Mouse (Mus musculus) left cerebral cortex, adult 2 months (tissue): ENCODE measurements around the gene Hspa4l. TPM values are rescaled to one million over a fixed set of nuclear protein-coding genes. Genes with fewer than 3 reads are reported as not detected.

Experiments used
- DNase-seq, 2 experiments: peaks; one replicate each; pipeline ENCODE4 v3.0.0; 2021 to 2022; ENCODE audit warnings: low spot score in 2 of 2, mixed read lengths in 1 of 2; ENCODE audit errors: extremely low spot score in 1 of 2
- H3K27ac ChIP-seq: fragments of 200-600 bp; 2 replicates; pipeline ENCODE4 v1.8.1; 2022
- H3K4me3 ChIP-seq: fragments of 200-600 bp; 2 replicates; pipeline ENCODE4 v1.8.1; 2022
- CTCF ChIP-seq: fragments of 200-600 bp; IDR thresholded peaks from 2 replicates; pipeline ENCODE4 v1.8.1; 2022; ENCODE audit warnings: antibody characterized with exemption, mild to moderate bottlenecking, moderate library complexity
- intact Hi-C: fragments of 180-260 bp; cut with DNase I; formaldehyde crosslinking; loops from one replicate; pipeline ENCODE4 v1.15.1; 2025
- long read RNA-seq, 2 experiments: library from polyadenylated mRNA; stranded (forward); transcript quantifications; one replicate each; pipeline ENCODE4 v2.0.0; 2021; ENCODE audit warnings: borderline mapping rate in 2 of 2
- total RNA-seq, 2 experiments: library from RNA; stranded (reverse); gene quantifications; 2 replicates each; pipeline ENCODE4 v1.2.3; 2021

The Hspa4l gene
- total RNA-seq: 100 to 1,000 TPM; 167 to 172 TPM
- long read RNA-seq, experiment 1, full-length matches to known transcripts: 123 of 146 reads
- long read RNA-seq, experiment 1, partial matches to known transcripts: 3 of 146 reads
- long read RNA-seq, experiment 1, other reads (novel, unspliced or antisense): 20 of 146 reads
- long read RNA-seq, experiment 2, full-length matches to known transcripts: 76 of 91 reads
- long read RNA-seq, experiment 2, partial matches to known transcripts: 3 of 91 reads
- long read RNA-seq, experiment 2, other reads (novel, unspliced or antisense): 12 of 91 reads

DNA sequence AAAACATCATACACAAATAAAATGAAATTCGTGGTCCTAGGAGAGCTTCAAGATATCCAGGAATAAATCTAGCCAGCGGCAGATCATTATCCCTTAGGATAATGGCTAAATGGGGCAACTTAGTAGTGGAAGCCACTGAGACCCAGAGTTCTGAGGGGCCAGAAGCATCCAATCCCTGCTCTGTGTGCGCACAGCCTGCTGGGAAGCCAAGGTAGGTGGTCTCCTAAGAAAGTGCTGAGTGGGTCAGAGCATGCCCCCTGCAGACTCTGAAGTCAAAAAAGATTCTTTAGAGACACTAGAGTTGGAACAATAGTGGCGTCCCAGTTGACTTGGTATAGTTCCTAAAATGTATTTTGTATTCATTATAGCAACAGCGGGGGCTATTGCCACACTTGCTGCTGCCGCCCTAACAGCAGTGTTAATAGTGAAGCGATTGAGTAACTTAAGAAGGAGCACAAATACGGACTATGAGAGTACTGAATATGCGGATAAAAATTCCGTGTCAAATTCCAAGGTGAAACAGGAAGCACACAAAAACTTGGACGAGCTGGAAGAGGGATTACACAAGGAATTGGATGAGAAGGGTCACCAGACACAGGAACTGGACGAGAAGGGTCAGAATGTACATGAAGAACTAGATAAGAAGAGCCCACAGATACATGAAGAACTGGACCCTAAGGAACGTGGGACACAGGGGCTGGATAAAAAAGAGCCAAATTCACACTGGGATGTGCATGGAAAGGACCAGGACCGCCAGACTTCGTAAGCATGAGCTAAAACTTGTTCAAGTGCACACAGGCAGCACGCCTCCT, at the start of gene Hspa4l:
Gene Hspa4l, plus strand, starts transcription at position 472 of the 812 bp plus-strand sequence.
- H3K27ac ChIP-seq: peak within 1 kb of the TSS; percentile 96
- peak within 1 kb of the TSS; percentile 89 for H3K4me3 ChIP-seq
- TF ChIP-seq CTCF: no peak
- DNase-seq: no peak
- intact Hi-C loops: loop anchor here (2.0 to 5.0 kb wide), 2 partner anchors 52 to 213 kb away; partner anchors contain the start of gene Intu

DNA sequence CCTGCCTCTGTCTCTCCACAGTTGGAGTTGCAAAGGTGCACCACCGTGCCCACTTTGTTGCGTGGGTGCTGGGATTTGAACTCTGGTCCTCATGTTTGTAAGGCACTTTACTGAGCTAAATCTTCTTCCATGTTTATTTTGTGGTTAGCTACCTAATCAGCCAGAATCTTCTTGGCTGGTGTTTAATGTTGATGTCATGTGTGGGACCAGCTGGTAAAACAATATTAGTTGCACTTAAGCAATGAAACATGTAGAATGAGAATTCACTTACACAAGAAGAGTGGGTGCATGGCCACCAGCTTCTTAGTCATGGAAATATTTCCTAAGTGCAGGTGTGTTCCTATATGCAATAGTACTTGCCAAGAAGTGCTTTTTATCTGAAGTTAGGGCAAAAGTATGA, 49.1 kb upstream of the Hspa4l start:
- intact Hi-C loops: no loop called here
- Histone ChIP-seq H3K27ac (no peak overlapping the region), H3K4me3 (no peak overlapping the region)
- TF ChIP-seq CTCF: no peak
- DNase-seq: no peak

DNA sequence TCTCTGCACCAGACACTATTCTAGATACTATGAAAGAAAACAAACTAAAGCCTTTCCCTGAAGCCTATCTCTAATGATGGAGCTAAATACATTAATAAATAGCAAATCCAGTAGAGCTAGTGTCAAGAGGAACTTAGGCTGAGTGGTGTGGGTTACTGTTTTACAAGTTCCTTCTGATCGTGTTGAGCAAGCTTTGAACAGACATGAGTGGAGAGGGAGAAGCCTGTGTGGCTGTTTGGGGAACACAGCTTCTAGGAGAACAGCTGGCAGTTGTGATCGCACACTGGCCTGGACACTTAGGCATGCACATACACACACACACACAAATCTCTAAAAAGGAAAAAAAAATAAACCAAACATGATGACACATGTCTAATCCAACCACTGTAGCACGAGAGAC, 45.5 kb upstream of the Hspa4l start:
- Histone ChIP-seq H3K4me3 (no peak overlapping the region), H3K27ac (no peak overlapping the region)
- TF ChIP-seq CTCF: no peak
- DNase-seq: no peak
- intact Hi-C loops: no loop called here

DNA sequence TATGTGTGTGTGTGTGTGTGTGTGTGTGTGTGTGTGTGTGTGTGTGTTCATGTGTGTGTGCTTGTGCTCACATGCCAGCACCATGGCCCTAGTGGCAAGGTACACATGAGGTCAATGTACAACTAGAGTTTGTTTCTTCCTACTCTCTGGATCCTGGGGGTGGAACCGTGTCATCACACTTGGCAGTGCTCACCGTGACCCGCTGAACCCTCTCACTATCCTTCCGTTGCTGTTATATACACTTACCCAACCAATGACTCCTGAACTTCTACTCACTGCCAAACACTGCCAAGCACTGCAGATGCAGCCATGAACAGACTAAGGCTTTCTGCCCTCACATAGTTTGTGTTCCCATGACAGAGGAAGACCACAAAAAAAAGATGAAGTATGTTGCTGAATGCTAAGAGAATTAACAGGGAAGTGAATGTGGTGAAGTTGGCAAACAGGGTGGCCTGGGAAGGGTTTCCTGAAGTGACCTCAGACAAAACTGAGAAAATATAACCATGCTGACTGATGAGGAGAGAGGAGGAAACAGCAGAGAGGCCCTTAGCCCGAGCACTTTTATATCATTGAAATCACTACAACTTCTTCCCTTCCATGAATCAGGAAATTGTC, 39.4 kb upstream of the Hspa4l start:
- no peak overlapping the region for H3K4me3 ChIP-seq
- DNase-seq: no peak
- no peak for TF ChIP-seq CTCF
- H3K27ac ChIP-seq: no peak overlapping the region
- intact Hi-C loops: no loop called here

DNA sequence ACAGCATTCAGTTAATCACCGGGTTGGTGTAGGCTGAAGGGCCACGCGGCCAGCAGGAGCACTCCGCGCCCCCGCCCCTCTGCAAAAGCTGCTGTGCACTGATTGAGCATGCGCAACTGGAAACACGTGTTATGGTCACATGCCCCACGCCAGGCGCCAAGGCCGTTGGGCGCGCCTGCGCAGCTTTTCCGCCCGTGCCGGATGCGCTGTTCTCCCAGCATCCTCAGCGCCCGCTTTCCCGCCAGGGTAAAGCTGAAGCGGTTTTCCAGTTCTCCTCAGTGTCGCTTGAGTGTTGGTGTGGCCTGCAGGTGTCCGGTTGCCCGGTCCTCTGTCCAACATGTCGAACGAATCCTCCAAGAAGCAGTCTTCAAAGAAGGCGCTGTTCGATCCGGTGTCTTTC, 35.6 kb upstream of the Hspa4l start, which contains the start of gene Slc25a31:
Gene Slc25a31, plus strand, starts transcription at position 201 of the 400 bp plus-strand sequence.
- intact Hi-C loops: no loop called here
- no peak for TF ChIP-seq CTCF

DNA sequence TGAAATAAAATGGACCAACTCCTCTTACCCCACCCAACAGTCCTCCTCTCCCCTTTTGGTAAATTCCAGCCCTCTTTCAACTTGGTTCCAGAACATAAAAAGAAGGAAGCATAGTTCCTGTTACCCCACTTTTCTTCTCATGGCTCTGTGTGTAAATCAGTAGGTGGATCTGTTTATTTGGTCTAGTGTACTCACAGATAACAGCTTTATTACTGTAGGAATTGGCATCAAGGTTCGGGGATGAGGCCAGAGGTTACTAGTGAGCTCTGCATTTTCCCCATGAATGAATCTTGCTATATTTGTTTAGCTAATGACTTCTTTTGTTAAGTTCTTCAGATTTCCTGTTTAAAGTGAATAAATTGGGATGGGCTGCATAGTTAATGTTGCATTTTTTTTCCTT, 28.2 kb upstream of the Hspa4l start:
- intact Hi-C loops: no loop called here
- TF ChIP-seq CTCF: no peak
- H3K4me3 ChIP-seq: no peak overlapping the region

More for the DNA sequence above, 35.6 kb upstream of the Hspa4l start, which contains the start of gene Slc25a31:
- no peak for DNase-seq
- Histone ChIP-seq H3K4me3 (no peak within 1 kb of the TSS), H3K27ac (no peak within 1 kb of the TSS)

DNA sequence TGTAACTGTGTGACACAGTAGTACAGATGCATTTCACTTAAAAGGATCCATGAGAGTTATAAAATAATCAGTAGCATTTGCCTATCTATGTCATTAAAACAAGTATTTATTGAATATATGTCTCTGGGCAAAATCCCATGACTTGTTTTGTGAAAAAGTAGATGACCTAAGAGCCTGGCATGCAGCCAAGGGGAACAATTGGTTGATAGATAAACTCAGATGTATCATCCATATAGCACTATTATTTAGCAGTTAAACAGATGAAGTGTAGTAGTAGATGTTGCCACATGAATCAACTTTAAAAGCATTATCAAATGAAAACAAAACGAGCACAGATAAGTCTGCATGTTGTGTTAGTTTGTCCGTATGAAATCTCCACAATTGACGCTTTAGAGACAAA, 25.3 kb upstream of the Hspa4l start:
- TF ChIP-seq CTCF: no peak
- no peak for DNase-seq
- Histone ChIP-seq H3K27ac (no peak overlapping the region), H3K4me3 (no peak overlapping the region)
- intact Hi-C loops: no loop called here

More for the DNA sequence above, 28.2 kb upstream of the Hspa4l start:
- no peak overlapping the region for H3K27ac ChIP-seq
- no peak for DNase-seq

DNA sequence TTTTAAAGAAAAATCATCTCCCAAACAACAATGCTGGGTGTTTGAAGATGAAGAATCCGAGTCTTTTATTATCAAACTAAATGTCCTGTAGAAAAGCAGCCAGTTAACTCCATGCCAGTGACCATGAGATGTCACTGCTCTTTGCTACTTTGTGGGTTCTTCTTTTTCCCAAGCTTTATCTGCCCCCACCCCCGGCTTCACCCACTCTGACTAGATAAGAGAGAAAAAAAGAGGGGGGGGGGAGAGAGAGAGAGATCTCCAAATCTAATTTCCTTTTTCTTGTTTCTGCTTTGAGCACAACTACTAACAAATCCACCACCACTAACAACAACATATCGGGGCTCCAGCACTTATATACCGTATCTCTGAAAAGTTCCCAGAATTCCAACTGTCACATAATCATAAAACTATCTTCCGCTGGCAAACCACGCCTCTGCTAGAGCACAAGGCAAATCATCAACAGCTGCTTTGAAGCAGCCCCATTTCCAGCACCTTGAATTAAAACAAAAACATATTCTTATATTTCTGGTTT, 5.8 kb upstream of the Hspa4l start:
- no peak for DNase-seq
- no peak for TF ChIP-seq CTCF
- Histone ChIP-seq H3K27ac (no peak overlapping the region), H3K4me3 (no peak overlapping the region)
- intact Hi-C loops: no loop called here

DNA sequence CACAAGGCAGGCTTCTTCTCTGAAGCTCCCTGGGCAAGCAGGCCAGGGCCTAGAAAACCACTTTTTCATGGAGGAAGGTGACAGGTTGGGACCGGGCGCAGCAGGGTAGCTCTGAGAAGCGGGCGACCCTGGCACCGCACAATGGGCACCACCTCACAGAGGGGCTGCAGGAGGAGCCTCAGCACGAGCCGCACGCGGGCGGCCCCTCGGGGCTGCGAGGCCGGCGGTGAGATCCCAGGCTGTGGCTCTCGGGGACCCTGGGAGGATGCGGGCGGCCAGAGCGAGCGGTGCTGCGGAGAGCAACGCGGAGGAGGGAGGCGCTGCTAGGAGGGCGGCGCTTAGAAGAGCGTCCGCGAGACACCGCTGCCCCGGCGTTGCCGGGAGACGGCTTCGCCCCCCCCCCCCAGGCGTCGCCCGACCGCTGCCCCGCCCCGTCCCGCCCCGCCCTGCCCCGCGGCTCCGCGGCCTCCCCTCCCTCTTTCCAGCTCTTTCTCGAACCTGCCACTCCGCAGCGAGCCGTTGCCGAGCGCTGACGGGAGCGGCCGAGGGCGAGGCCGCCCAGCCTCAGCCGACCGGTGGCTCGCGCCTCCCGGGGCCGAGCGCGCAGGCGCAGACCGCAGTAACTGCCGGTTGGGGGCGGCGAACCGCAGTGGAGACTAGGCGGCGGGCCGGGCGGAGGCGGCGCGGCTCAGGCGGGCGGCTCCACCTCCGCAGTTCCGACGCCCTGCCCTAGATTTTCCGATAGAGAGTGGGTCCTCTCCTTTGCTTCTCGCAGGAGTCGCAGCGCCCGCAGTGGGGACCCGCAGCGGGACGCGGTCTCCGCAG, 753 bp downstream of the Hspa4l start:
- intact Hi-C loops: loop anchor here (1.0 to 5.0 kb wide), 3 partner anchors 53 to 214 kb away; partner anchors contain the start of genes Abhd18, Intu and Mfsd8
- peak overlapping the region; percentile 96 for H3K27ac ChIP-seq
- peak; percentile 93 to 95 for DNase-seq
- H3K4me3 ChIP-seq: peak overlapping the region; percentile 89
- no peak for TF ChIP-seq CTCF

DNA sequence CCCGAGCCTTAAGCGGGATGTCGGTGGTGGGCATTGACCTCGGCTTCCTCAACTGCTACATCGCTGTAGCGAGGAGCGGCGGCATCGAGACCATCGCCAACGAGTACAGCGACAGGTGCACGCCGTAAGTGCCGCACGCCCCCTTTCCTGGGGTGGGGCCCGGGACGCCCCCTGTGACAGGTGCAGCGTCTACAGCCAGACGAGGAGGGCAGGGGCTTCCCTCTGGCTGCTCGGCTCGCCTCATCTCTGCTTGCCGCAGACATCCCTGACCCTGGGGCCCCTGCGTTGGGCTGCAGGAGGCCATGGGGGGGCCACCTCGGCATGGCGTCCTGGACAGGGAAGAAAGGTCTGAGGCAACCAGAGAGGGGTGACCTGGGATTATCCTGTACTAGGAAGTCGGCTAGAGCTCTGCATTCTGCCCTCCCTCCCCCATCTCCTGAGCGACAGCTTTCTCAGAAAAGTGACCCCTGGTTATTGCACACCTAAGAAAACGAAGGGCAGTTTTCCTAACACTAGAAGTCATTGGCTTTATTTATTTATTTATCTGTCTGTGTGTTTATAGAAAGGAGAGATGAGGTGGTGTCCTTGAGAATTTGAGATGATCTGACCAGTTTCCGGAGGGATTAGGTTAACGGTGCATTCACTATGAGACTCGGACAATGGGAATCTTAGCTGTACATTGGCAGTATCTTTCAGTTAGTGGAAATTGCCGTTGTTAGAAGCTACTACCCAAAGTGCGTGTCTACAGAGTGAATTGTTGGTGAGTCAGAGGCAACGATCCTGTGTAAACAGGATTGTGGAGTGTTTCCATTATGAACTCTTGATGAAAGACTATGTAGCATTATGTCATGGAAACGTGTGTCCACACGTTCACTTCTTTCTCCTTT, 1.6 kb downstream of the Hspa4l start:
- Histone ChIP-seq H3K4me3 (peak overlapping the region; percentile 89), H3K27ac (peak overlapping the region; percentile 96)
- no peak for TF ChIP-seq CTCF
- no peak for DNase-seq
- intact Hi-C loops: loop anchor here (1.0 to 2.0 kb wide), 2 partner anchors 100 to 215 kb away; partner anchors contain the start of genes Abhd18, Intu and Mfsd8
